Mouse (Mus musculus) C2C12 (cell line): ENCODE results near the gene Gipc1.

Experiments
- CEBPB ChIP-seq: IDR thresholded peaks from one replicate; pipeline ENCODE4 v1.6.1; 2011; ENCODE audit warnings: low read depth, mild to moderate bottlenecking, control low read depth, moderate library complexity
- CTCF ChIP-seq: IDR thresholded peaks from one replicate; pipeline ENCODE4 v1.5.1; 2011; ENCODE audit not compliant: control insufficient read depth, insufficient read depth, insufficient read length
- MAX ChIP-seq: IDR thresholded peaks from one replicate; pipeline ENCODE4 v1.6.1; 2011; ENCODE audit warnings: mild to moderate bottlenecking, control low read depth
- MYOD1 ChIP-seq: IDR thresholded peaks from one replicate; pipeline ENCODE4 v1.6.1; 2011; ENCODE audit warnings: low read depth; ENCODE audit not compliant: control insufficient read depth, insufficient read length
- MYOG ChIP-seq: IDR thresholded peaks from one replicate; pipeline ENCODE4 v1.6.1; 2011; ENCODE audit not compliant: control insufficient read depth, insufficient read length; ENCODE audit errors: extremely low read depth
- USF1 ChIP-seq: IDR thresholded peaks from one replicate; pipeline ENCODE4 v1.6.1; 2011; ENCODE audit warnings: low read depth, mild to moderate bottlenecking, control low read depth, moderate library complexity

DNA sequence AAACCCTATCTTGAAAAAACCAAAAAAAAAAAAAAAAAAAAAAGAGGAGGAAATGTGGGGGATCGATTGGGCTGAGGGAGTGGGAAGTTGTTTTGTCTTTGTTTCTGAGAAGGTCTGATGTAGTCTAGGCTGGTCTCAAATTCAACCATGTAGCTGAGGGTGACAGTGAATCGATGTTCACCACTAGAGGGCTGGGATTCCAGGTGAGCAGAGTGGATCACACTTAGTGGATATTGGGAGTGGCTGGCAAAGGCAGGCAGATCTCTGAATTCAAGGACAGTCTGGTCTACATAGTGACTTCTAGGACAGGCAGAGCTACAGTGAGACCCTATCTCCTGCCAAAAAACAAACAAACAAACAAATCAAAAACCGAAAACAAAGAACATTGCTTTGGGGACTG is 27.7 kb upstream of the Gipc1 start:
- TF ChIP-seq MYOG (no peak), CTCF (no peak), MAX (no peak), USF1 (no peak), MYOD1 (no peak), CEBPB (no peak)
